Mouse (Mus musculus) 3134 (cell line): ENCODE data around the gene Sorl1.

Experiments
- DNase-seq: peaks from one replicate; pipeline ENCODE4 v3.0.0-alpha.2; 2011; ENCODE audit warnings: low spot score; ENCODE audit not compliant: insufficient read length; ENCODE audit errors: extremely low read depth

Sorl1 gene

DNA sequence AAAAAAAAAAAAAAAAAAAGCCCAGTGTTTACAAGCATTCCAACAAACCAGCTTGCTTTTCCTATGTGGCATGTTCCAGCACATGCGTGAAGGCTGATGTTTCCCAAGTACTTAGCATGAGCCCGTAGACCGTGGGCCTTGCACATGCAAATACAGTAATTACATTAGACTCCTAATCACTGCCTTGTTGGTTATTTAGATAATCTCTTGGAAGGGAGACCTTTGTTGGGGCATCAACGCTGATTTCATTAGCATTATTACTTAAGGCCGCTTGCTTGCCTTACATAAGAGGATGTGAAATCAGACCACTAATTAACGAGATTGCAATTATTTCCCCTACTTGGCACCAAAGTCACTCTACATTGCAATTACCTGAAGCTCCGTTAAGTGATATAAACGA lies 154.1 kb downstream of the Sorl1 start:
- no peak for DNase-seq

DNA sequence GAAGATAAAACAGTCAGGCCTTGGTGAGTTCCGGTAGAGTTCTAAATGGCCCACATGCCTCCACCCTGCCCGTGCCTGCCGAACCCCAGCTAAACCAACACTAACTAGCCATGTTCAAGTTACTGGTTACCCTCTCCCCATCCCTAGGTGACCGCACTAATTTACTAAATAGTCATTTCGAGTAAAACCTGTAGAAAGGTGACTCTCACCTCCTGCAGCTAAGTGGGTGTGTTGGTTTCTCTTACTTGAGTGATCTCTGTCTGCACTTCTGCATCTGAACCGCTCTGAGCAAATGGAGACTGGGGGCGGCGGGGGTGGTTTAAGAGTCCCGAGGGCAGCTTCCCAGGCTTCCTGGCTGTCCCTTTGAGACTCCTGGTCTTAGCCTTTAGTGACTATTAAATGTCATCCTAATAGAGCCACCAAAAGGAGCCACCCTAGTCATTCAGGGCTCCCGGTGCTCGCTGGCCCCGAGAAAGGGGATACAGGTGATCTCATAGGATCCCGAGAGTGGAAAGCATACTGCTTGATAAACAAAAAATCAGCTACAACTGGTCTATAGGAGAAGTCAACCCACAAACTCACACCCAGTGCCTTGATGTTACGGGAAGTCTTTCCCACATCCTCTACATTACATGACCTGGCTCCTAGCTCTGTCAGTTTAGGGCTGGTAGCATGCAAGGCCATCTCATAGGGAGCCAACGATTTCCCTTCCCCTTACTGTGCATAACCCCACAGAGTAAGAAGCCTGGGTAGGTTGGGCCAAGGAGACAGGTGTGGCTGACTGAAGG lies 155.2 kb downstream of the Sorl1 start:
- DNase-seq: no peak

DNA sequence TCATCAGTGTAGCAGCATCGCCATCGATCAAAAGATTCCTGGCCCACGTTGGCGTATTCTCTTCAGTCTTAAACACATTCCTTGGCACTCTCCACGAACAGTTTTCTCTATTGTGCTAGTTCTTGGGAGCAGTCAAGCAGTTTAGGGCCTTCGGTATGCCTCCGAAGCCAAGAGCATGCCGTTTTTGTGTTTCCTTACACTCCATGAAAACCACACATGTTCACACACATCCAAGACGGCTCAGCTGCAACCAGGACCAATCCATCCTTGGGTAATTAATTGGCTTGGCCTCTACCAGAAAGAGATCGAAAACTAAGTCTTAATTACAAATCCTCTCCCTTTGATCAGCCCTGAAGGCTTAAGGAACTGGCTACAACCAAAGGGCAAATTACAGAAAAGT lies 162.8 kb downstream of the Sorl1 start:
- no peak for DNase-seq

DNA sequence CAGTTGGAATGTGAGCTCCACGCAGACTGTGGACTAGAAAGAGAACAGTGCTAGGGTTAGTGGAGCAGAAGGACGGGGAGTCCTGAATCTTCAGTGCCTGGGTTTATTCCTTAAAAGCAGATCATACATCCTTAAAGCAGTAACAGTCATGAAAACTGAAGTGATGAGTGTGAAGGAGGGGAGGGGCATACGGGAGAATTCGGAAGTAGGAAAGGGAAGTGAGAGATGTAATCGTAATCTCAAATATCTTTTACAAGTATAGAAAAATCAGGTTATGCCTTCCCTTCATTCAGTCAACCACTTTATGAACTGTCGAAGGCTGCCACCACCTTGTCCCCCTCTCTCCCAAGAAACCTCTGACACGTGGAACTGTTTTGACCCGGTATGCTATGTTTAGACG lies 165.8 kb downstream of the Sorl1 start:
- DNase-seq: no peak

DNA sequence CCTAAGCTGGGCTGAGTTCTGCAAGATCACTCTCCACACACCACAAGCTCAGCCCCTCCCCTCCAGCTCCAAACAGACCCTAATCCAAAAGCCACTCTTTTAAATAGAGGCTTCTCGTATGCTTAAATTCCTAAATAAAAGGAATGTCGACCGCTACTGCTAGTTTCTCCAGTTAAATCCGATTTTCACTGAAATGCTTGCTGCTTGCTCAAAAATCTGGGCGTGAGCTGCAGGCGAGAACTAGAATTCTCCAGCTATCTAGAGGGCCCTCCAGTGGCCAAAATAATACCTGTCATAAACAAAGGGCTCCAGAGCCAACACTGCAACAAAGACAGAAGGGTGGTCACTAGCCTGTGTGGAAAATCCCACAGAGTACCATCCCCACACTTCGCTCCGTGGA lies 170.6 kb downstream of the Sorl1 start:
- peak; percentile 20 for DNase-seq

DNA sequence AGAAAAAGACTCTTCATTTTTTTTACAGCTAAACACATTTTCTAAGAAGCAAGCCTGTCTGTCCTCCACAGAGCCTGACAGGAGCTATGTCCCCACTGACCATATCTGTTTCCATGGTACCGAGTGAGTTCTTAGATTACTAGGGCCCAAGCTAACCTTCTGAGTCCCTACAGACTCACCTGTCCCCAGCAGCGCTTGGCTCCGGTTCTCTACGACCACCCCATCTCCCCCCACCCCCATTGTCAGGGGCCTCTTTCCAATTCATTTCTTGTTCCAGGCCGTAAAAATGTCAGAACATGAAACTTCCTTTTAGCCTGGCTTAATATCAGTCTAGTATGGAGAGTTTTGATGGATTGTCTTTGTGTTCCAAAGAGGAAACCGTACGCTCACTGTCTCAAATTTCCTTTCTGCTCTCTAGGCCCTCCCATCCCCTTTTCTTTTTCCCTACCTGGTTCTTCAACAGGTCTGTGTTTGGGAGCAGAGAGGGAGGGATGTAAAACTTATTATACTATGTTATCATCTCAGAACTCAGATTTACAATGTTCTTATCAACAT lies 171.4 kb downstream of the Sorl1 start:
- DNase-seq: no peak

DNA sequence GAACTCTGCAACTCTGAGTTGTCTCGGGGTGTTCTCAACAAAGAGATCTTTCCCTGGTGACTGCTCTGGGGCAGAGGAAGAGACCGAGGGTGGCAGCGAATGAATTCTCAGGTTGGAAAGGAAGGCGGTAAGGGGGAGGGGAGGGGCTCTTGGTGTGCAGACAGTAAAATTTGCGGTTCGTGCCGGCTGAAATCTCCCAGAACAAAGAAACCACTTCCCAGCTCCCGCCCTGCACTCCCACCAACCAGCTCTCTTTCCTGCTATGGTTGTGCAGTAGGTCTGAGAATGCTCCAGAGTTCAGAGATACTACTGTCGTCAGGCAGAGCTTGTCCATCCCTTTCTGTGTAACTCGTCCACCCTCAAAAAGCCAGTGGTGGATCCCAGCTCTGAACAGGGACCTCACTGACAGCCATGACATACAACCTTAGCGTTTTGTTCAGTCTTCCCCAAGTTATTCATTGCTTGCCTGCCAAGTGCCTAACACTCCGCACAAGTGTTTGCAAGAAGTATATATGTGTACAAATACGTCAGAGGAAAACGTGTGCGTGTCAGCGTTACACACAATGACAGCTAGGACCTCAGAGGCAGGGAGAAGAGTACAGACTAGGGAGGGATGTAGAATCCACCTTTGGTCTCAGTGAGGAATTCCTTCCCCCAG lies 172.5 kb downstream of the Sorl1 start:
- no peak for DNase-seq

DNA sequence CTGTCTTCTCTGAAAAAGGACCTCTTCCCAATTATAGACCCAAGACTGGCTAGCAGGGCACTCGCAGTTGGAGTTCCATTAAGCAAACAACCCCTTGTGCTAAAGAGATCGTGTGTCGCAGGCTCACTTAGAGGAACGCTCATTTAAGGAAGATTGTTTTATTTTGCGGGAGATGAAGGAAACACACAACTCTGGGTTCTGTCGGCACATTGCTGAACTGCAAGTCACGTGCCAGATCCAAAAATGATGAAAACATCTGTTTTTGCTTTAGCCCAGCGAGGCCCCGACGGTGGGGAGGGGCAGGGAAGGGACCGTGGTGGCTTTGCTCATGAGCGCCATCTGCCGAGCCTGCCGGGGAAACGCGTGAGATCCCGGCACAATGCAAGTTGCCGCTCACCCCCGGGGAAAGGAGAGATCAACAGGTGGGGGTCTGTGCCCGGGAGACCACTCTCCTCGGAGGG lies 173.1 kb downstream of the Sorl1 start:
- DNase-seq: peak; percentile 84

DNA sequence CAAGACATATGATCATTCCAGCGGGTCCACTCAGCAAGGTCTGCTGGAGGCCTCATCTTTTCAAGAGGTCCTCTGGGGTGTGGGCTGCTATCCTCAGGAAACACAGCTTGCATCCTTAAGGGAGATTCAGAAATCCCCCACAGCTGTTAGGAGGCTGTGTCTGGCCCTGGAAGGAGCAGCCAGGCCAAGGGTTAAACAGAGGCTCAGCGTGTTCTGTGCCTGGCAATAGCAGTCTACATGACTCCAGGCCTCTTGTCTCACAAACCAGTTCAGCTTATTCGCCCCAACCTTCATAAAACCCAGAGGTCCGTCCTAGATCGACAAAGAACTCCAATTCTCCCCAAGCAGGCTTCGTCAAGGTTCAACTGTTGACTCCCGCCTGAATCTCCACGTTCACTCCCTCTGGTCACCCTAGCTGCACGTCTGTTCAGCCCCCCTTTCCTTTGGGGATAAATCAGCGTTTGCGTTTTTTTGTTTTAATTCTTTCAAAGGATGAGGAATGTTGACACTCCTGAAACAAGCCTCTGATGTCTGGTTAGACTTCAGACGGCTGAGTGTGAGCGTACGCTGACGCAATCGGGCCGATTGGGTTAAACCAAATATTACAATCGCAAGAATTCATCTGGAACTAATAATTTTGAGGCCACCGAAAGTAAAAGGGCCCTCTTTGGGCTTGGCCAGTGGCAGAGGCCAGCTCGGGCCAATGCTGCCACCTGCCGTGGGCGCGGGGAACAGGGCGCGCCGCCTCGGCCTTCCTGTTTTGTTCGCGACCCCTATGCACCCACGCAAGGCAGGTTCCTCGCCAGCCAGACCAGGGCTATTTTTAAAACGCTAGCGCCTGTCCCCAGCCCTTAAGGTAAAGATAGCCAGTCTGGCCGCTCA lies 173.7 kb downstream of the Sorl1 start:
- DNase-seq: peak; percentile 92

DNA sequence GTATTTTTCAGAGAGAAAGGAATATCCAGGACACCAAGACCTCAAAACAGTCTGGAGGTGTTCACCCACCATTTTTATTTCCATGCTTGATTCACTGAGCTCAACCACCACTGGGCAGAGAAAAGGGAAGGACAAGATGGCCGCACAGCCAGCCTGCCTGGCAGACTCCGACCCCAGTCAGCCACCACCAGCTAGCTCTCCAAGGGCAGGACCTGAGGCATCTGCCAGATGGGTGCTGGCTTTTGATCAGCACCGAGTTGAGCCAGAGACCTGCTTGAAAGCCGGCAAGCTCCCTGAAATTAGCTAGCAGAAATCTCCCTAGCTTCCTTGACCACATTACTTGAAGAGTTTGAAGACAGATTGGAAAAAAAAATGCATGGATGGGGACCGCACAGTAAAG lies 174.6 kb downstream of the Sorl1 start:
- no peak for DNase-seq

DNA sequence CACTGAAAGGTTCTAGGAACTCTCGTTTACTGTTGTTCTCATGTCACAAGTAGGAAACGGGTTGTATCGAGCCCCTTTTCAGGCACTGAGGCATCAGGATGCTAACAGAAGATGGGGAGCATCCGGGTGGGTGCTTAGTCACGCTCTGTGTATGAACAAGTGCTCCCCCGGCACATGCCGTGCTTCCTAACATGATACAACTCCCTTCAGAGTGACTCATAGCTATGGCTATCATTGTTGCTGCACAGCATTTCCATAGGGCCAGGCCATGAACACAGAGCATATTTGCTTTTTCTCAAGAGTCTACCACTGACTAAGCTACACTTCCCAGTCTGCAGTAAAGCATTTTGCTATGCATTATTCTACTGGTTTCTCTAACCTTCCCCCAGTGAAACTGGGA lies 179.1 kb downstream of the Sorl1 start:
- DNase-seq: no peak

DNA sequence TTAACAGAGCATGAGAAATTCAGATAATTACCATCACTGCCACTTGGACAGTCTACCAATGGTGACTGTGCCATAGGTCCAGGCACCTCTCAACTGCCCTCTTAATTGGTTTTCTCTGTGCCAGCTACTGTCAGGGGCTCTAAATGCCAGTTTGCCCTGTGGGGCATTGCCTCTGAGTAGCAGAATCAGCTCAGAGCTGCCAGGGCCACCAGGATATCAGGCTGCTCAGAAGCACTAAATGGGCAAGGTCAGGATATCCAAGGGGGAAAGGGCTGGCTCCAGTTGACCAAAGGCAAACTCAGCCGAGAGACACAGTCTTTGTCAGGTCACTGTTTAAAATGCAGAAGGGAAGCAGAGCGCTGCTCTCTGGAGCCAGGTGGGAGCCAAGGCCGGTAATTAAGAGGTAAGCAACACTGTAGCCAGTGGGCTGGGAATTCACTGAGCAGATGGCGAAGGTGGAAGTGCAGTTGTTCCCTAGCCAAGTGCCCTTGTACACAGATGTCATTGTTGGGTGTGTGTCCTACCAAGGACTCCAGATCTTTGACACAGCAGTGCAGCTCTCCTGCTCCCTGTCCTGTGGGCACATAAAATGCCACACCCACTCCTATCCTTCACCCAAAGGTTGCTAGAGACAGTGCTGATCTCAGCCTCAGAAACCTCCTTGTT lies 181.0 kb downstream of the Sorl1 start:
- no peak for DNase-seq

DNA sequence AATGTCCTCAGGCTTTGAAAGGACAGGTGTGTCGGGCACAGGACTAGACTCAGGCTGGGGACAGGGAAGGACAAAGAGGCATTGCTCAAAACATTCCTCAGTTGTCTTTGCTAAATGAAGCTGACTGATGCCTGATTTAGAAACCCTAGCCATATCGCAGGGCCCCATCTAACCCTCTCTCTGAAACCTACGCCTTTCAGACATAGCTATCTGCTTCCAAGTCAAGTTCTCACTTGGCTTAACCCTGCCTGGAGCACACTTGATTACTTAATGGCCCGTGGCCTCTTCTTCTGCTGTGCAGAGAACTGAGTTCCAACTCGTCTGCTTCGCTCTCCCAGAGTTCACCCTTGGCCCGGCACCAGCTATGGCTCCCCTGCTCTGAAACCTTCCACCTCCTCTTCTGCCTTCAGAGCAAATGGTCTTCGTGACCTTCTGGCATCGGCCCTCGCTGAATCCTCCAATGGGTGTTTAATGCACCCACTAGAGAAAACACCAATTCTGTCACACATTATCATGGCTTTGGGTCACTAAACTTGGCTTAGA lies 183.7 kb downstream of the Sorl1 start:
- DNase-seq: no peak

DNA sequence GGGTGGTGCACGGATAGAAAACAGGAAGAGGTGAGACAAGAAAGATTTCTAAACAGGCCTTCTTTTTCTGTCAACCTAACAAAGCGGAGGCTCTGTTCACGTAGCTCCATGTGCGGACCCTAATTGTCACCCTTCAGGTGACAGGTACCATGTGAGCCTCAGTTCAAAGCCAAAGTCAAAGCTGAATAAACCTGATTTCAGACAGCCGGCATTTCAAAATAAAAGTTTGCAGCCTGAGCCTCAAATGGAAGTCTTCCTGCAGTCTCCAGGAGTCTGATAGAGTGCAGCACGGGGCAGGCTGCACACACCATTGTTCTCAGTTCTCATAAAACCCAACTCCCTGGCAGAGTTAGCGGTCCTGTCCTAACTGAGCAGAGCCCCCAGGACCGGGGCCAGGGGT lies 185.6 kb downstream of the Sorl1 start:
- no peak for DNase-seq

DNA sequence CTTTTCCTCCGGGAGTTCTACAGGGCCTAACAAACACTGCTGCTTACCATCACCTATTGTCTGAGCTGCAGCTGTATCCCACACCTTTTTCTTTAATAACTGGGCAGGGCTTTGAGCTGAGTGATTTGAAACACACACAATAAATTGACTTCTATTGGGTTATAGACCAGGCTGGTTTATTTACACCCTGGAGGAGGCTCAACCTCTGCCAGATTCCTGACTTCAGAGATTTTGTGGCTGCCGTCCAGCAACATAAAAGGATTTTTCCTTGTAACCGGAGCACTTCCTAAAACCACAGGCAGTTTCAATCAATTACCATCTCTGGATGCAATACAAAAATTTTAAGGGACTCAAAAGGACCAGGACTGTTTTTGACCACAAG lies 186.1 kb downstream of the Sorl1 start:
- no peak for DNase-seq

DNA sequence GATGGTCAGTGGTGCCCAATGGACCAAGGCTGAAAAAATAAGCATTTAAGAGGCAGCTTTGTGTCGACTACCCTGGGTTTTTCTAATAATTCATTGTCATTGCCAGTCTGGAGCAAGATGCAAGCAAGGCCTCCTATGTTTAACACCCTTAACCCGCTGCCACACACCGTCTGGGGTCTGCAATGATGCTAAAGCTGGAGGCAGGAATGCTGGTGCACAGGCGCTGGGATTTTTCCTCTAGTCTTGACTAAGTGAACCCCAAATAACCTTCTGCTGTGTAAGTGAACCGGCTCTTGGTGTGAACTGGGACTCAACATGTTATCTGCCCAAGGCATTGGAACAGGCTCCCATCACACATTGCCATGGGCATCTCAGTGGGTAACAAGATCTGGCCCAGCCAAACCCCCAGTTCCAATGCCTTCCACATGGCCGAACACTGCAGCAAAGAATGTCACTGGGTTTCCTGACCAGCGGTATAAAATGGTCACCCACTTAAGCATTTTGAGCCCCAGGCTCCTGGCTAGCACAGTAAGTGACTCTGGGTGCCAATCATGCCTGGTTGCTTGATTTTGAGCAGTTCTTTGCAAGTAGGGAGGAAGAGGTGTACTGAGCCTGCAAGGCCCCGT lies 186.6 kb downstream of the Sorl1 start:
- DNase-seq: peak; percentile 45

DNA sequence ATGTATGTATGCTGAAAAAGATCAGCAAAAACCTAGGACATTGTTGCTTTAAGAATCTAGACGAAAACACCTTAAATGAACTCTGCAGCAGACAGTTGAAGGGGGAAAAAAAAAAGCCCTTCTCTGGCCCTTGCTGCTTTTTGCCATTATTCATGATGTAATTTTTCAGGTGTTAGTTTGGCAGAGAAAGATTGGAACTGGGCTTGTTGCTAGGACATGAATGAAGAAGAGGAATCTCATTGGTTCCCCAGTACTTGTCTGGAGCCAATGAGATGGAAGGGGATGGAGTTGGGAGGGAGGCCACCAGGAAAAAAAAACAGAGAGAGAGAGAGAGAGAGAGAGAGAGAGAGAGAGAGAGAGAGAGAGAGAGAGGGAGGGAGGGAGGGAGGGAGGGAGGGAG lies 187.5 kb downstream of the Sorl1 start:
- DNase-seq: no peak

DNA sequence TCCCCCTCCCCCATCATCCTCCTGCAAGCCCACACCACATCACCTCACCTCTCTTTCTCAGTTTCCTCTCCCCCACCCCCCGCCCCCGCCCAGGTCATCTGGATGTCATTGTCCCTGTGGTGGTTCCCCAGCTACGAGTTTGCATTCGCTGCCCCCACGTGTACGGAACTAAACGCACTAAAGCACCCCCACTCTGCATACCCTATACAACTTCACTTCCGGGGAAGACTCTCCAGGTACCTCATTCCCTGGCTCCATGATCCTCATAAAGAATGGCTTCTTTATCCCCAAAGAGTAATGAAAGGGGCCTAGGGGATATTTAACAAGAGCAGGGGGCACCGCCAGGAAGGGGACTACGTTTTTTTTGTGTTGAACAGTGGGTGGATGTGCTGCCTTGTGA lies 188.1 kb downstream of the Sorl1 start:
- no peak for DNase-seq

DNA sequence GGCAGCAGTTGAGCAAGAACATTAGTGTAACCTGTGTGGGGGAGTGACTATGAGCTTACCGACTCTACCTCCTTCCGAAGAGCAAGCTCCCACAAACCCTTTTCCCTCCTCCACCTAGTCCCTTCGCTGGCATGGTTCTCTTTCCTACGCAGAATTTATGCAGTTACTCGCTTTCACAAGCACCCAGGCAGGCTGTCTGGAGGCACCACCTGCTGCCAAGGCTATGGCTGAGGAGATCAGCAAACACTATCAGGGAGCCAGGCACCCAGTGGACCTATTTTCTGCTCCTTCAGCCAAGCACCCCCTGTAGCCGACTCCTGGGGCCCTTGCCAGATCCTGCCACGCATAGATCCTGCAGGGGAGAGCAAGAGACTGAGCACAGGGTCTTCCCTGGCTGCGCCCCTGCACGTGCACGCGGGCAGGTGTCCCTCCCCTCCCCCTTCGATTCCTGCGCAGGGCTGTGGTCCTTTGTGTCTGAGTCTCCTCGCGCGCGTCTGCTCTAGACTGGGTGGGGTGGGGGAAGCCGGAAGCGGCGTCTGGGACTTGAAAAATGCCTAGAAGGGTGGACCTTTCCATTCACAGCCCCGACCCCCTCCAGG lies 188.6 kb downstream of the Sorl1 start:
- DNase-seq: no peak
